Mouse (Mus musculus): Measurements from ENCODE around the gene Lhx8. TPM values are rescaled to one million over a fixed set of nuclear protein-coding genes. Genes with fewer than 3 reads are reported as not detected.

The Lhx8 gene
- polyA plus RNA-seq, 1 experiment, result not detected

DNA sequence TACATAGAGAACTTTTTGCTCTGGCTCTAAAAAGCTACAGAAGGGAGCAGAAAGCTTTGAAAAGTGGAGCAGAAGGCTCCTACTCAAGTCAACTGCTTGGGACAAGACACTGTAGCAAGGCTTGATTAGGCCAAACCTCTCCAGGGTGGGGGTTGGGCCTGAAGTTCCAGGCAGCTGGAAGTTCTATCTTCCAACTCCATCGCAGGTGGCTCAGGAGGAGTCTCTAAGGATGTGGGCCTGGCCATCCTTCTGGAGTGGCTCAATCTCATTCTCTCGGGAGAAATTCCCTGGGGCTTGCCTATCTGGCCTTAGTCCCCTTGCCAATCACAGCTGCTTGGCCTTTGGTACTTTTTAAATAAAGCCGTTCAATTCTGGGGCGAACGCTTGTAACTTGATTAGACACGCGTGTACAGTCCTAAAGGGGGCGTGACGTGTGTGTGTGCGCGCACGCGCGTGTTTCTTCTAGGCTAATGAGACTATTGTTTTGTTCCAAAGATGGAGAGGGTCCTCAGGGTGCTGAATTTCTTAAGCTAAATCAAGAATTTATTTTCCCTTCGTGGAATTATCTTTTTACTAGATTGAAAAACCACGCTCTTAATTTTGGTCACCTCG, 9.3 kb upstream of the Lhx8 start:
- H3K27me3 ChIP-seq (ENCODE audit: control insufficient read depth, insufficient read depth, insufficient read length), result no peaks in the 10 kb centered on the region
- H3K36me3 ChIP-seq (ENCODE audit: control insufficient read depth, insufficient read depth), result no peaks in the 10 kb centered on the region
- H3ac ChIP-seq (ENCODE audit: control insufficient read depth, insufficient read length), result no peak overlapping the region
- no peak overlapping the region for H3K4me3 ChIP-seq
- H3K79me2 ChIP-seq (ENCODE audit: control insufficient read depth, insufficient read depth), result no peaks in the 10 kb centered on the region
- no peak for TF ChIP-seq MAX (IDR thresholded peaks at IDR 0.05; ENCODE audit: low read depth)
- TF ChIP-seq SRF (IDR thresholded peaks at IDR 0.05; ENCODE audit: control insufficient read depth, insufficient read length, low read depth), result no peak
- no peak for TF ChIP-seq TCF3 (IDR thresholded peaks at IDR 0.05; ENCODE audit: insufficient read length, low read depth)
- no peak for TF ChIP-seq E2F4 (IDR thresholded peaks at IDR 0.05; ENCODE audit: insufficient read depth)
- no peak for TF ChIP-seq USF1 (IDR thresholded peaks at IDR 0.05; ENCODE audit: low read depth)
- no peak for TF ChIP-seq TCF12 (IDR thresholded peaks at IDR 0.05; ENCODE audit: insufficient read depth, poor library complexity, severe bottlenecking)
- no peak overlapping the region for H3K4me2 ChIP-seq (ENCODE audit: low read depth)

DNA sequence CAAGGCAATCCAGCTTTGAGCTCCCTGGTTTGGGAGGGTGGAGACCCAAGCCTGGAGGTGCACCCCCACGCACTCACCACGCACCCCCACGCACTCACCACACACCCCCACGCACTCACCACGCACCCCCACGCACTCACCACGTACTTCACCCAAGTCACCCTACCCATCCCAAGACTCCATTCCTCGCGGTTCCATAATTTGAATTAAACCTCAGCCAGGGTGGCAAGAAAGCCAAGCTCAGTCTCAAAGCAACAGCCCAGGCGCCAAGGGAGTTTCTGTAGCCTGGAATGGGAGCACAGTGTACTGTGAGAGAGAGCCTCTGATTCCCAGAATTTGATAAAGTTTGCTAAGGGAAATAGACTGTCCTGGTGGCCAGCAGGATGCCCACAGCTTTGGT, 4.3 kb upstream of the Lhx8 start:
- Histone ChIP-seq H3K79me2 (ENCODE audit: control insufficient read depth, insufficient read depth) (no peaks in the 10 kb centered on the region), H3K27me3 (ENCODE audit: control insufficient read depth, insufficient read depth, insufficient read length) (peaks cover 19% of the 10 kb centered on the region), H3K4me3 (no peak overlapping the region), H3K36me3 (ENCODE audit: control insufficient read depth, insufficient read depth) (no peaks in the 10 kb centered on the region), H3ac (ENCODE audit: control insufficient read depth, insufficient read length) (no peak overlapping the region), H3K4me2 (ENCODE audit: low read depth) (no peak overlapping the region)
- no peak for TF ChIP-seq TCF12 (IDR thresholded peaks at IDR 0.05; ENCODE audit: insufficient read depth, poor library complexity, severe bottlenecking)
- TF ChIP-seq REST (IDR thresholded peaks at IDR 0.05; ENCODE audit: insufficient read depth, insufficient read length), result no peak
- TF ChIP-seq MYOG (IDR thresholded peaks at IDR 0.05; ENCODE audit: control insufficient read depth in 1 of 3, insufficient read depth in 1 of 3, insufficient read length in 2 of 3, low read depth in 2 of 3), result no peak
- no peak for TF ChIP-seq POLR2A (IDR thresholded peaks at IDR 0.05; ENCODE audit: insufficient read length, low read depth)
- no peak for TF ChIP-seq USF1 (IDR thresholded peaks at IDR 0.05; ENCODE audit: low read depth)
- no peak for TF ChIP-seq TCF3 (IDR thresholded peaks at IDR 0.05; ENCODE audit: insufficient read length, low read depth)
- no peak for TF ChIP-seq CEBPB (IDR thresholded peaks at IDR 0.05; ENCODE audit: insufficient read depth, poor library complexity, severe bottlenecking)
- TF ChIP-seq MAX (IDR thresholded peaks at IDR 0.05; ENCODE audit: low read depth), result no peak

DNA sequence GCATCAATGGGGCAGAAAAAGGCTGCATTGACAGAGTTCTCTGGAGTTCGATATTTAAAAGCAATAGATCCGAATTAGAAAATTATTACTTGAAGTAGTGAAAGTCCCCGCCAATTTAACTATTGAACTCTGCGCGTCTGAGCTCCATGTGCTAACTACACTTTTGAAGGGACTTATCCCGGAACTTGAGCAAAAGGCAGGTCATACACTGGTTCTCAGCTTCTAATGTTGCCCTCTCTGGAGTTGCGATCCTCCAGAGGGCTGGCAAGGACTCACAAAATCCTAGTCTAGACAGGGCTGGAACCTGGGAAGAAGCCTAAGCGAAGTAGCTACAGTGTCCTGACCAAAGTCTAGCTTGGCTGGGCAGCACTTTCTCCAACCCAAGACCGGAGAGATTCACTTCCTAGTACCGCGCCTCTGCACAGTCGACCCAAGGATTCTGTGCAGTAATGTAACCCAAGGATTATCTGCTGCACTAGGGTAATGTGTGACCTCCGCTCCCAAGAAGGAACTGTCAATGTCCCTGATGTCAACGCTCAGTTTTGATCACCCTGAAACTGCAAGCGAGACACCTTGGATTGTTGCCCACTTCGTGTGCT, 3.0 kb upstream of the Lhx8 start:
- H3K79me2 ChIP-seq (ENCODE audit: control insufficient read depth, insufficient read depth), result no peaks in the 10 kb centered on the region
- no peak overlapping the region for H3K4me2 ChIP-seq (ENCODE audit: low read depth)
- no peak overlapping the region for H3ac ChIP-seq (ENCODE audit: control insufficient read depth, insufficient read length)
- peaks cover 31% of the 10 kb centered on the region for H3K27me3 ChIP-seq (ENCODE audit: control insufficient read depth, insufficient read depth, insufficient read length)
- TF ChIP-seq POLR2AphosphoS2 (IDR thresholded peaks at IDR 0.05; ENCODE audit: insufficient read length, low read depth) (no peak), MYOG (IDR thresholded peaks at IDR 0.05; ENCODE audit: control insufficient read depth in 1 of 3, insufficient read depth in 1 of 3, insufficient read length in 2 of 3, low read depth in 2 of 3) (no peak), SRF (IDR thresholded peaks at IDR 0.05; ENCODE audit: control insufficient read depth, insufficient read length, low read depth) (no peak), TCF3 (IDR thresholded peaks at IDR 0.05; ENCODE audit: insufficient read length, low read depth) (no peak), MAX (IDR thresholded peaks at IDR 0.05; ENCODE audit: low read depth) (no peak), USF1 (IDR thresholded peaks at IDR 0.05; ENCODE audit: low read depth) (no peak), TCF12 (IDR thresholded peaks at IDR 0.05; ENCODE audit: insufficient read depth, poor library complexity, severe bottlenecking) (no peak), POLR2A (IDR thresholded peaks at IDR 0.05; ENCODE audit: insufficient read length, low read depth) (no peak), E2F4 (IDR thresholded peaks at IDR 0.05; ENCODE audit: insufficient read depth) (no peak), CEBPB (IDR thresholded peaks at IDR 0.05; ENCODE audit: insufficient read depth, poor library complexity, severe bottlenecking) (no peak), MYOD1 (IDR thresholded peaks at IDR 0.05; ENCODE audit: control insufficient read depth in 1 of 3, insufficient read length in 2 of 3, low read depth in 2 of 3) (no peak)
- H3K4me3 ChIP-seq, result no peak overlapping the region
- H3K36me3 ChIP-seq (ENCODE audit: control insufficient read depth, insufficient read depth), result no peaks in the 10 kb centered on the region

DNA sequence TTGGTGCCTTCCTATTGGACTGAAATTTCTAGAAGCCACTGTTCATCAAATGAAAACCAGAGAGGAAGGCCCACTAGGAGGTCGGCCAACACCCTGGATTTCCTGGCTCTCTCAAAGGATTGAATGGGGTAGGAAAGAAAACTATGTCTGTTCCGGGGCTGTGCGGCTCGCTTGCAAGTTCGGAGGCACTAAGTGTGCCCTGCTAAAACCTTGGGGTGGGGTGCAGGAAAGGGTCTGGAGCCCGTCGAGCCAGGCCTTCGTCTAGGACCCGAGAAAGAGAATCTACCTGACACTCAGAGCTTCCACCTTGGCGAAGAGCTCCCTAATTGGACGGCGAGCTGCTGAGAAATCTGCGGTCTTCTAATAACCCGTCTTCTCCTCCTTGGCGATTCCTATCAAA, 2.5 kb upstream of the Lhx8 start:
- Histone ChIP-seq H3K4me3 (no peak overlapping the region), H3K79me2 (ENCODE audit: control insufficient read depth, insufficient read depth) (no peaks in the 10 kb centered on the region), H3ac (ENCODE audit: control insufficient read depth, insufficient read length) (no peak overlapping the region), H3K36me3 (ENCODE audit: control insufficient read depth, insufficient read depth) (no peaks in the 10 kb centered on the region), H3K27me3 (ENCODE audit: control insufficient read depth, insufficient read depth, insufficient read length) (peaks cover 36% of the 10 kb centered on the region), H3K4me2 (ENCODE audit: low read depth) (no peak overlapping the region)
- TF ChIP-seq USF1 (IDR thresholded peaks at IDR 0.05; ENCODE audit: low read depth) (no peak), TCF12 (IDR thresholded peaks at IDR 0.05; ENCODE audit: insufficient read depth, poor library complexity, severe bottlenecking) (no peak), CEBPB (IDR thresholded peaks at IDR 0.05; ENCODE audit: insufficient read depth, poor library complexity, severe bottlenecking) (no peak), MYOG (IDR thresholded peaks at IDR 0.05; ENCODE audit: control insufficient read depth in 1 of 3, insufficient read depth in 1 of 3, insufficient read length in 2 of 3, low read depth in 2 of 3) (no peak), REST (IDR thresholded peaks at IDR 0.05; ENCODE audit: insufficient read depth, insufficient read length) (no peak), MAX (IDR thresholded peaks at IDR 0.05; ENCODE audit: low read depth) (no peak), TCF3 (IDR thresholded peaks at IDR 0.05; ENCODE audit: insufficient read length, low read depth) (no peak), POLR2A (IDR thresholded peaks at IDR 0.05; ENCODE audit: insufficient read length, low read depth) (no peak), E2F4 (IDR thresholded peaks at IDR 0.05; ENCODE audit: insufficient read depth) (no peak), SRF (IDR thresholded peaks at IDR 0.05; ENCODE audit: control insufficient read depth, insufficient read length, low read depth) (no peak), POLR2AphosphoS2 (IDR thresholded peaks at IDR 0.05; ENCODE audit: insufficient read length, low read depth) (no peak), MYOD1 (IDR thresholded peaks at IDR 0.05; ENCODE audit: control insufficient read depth in 1 of 3, insufficient read length in 2 of 3, low read depth in 2 of 3) (no peak)

DNA sequence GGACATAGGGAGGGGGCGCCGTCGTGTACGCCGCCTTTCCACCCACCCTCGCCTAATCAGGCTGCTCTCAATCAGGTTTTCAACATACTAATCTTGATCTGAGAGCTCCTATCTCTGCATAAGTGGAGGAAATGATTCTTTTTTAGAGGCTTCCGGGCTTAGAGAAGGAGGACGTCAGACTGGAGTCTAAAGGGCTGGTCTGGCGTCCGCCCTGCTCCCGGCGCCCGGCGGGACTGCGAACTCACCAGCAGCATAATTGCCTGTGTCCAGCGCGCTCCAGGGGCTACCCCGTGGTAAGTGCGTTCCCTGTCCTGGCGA, 1.7 kb upstream of the Lhx8 start:
- Histone ChIP-seq H3K79me2 (ENCODE audit: control insufficient read depth, insufficient read depth) (no peaks in the 10 kb centered on the region), H3K36me3 (ENCODE audit: control insufficient read depth, insufficient read depth) (no peaks in the 10 kb centered on the region), H3ac (ENCODE audit: control insufficient read depth, insufficient read length) (no peak overlapping the region), H3K4me2 (ENCODE audit: low read depth) (no peak overlapping the region), H3K4me3 (no peak overlapping the region), H3K27me3 (ENCODE audit: control insufficient read depth, insufficient read depth, insufficient read length) (peaks cover 41% of the 10 kb centered on the region)
- no peak for TF ChIP-seq MYOG (IDR thresholded peaks at IDR 0.05; ENCODE audit: control insufficient read depth in 1 of 3, insufficient read depth in 1 of 3, insufficient read length in 2 of 3, low read depth in 2 of 3)
- no peak for TF ChIP-seq USF1 (IDR thresholded peaks at IDR 0.05; ENCODE audit: low read depth)
- no peak for TF ChIP-seq REST (IDR thresholded peaks at IDR 0.05; ENCODE audit: insufficient read depth, insufficient read length)
- TF ChIP-seq TCF12 (IDR thresholded peaks at IDR 0.05; ENCODE audit: insufficient read depth, poor library complexity, severe bottlenecking), result no peak
- no peak for TF ChIP-seq POLR2AphosphoS2 (IDR thresholded peaks at IDR 0.05; ENCODE audit: insufficient read length, low read depth)
- TF ChIP-seq E2F4 (IDR thresholded peaks at IDR 0.05; ENCODE audit: insufficient read depth), result no peak
- TF ChIP-seq CEBPB (IDR thresholded peaks at IDR 0.05; ENCODE audit: insufficient read depth, poor library complexity, severe bottlenecking), result no peak
- TF ChIP-seq POLR2A (IDR thresholded peaks at IDR 0.05; ENCODE audit: insufficient read length, low read depth), result no peak
- TF ChIP-seq TCF3 (IDR thresholded peaks at IDR 0.05; ENCODE audit: insufficient read length, low read depth), result no peak
- no peak for TF ChIP-seq SRF (IDR thresholded peaks at IDR 0.05; ENCODE audit: control insufficient read depth, insufficient read length, low read depth)
- TF ChIP-seq MYOD1 (IDR thresholded peaks at IDR 0.05; ENCODE audit: control insufficient read depth in 1 of 3, insufficient read length in 2 of 3, low read depth in 2 of 3), result no peak
- no peak for TF ChIP-seq MAX (IDR thresholded peaks at IDR 0.05; ENCODE audit: low read depth)

Measured in myocyte (in vitro differentiated cells).